Mouse (Mus musculus): Measurements from ENCODE around the gene Dlat.
"Not testable (repeated sequence)": the region's sequence is repeated elsewhere in the genome, so short reads cannot be mapped to it uniquely, and the experiment has no call there.

Gene Dlat

GRCm38 (mm10) chr9:50660431-50660830, 851 bp upstream of the Dlat start:
- no peak for DNase-seq (ENCODE audit: low spot score in 2 of 2)

GRCm38 (mm10) chr9:50658941-50659388, 615 bp downstream of the Dlat start:
- no peak for DNase-seq (ENCODE audit: low spot score in 2 of 2)

DNA sequence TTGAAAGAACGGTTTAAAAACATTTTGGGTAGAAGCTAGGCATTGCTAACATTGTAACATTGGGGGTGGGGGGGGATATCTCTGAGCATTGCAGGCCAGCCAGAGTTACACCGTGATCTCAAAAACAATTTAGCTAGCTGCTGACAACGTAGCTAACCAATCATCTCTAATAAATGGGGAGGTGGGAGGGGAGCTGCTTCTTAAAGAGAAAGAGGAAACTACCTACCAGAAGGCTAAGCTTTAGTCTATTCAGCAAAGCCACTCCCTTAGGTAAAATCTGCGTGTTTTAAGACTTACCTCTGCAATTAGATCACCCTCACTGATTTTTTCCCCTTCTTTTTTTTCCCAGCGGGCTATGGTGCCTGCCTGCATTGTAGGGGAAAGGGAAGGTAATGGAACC, 1.2 kb downstream of the Dlat start:
- DNase-seq (ENCODE audit: low spot score in 2 of 2), result no peak

- DNase-seq (ENCODE audit: low spot score in 2 of 2), result no peak
These were observed 9.1 kb downstream of the Dlat start for GRCm38 (mm10) chr9:50650503-50650902.

DNA sequence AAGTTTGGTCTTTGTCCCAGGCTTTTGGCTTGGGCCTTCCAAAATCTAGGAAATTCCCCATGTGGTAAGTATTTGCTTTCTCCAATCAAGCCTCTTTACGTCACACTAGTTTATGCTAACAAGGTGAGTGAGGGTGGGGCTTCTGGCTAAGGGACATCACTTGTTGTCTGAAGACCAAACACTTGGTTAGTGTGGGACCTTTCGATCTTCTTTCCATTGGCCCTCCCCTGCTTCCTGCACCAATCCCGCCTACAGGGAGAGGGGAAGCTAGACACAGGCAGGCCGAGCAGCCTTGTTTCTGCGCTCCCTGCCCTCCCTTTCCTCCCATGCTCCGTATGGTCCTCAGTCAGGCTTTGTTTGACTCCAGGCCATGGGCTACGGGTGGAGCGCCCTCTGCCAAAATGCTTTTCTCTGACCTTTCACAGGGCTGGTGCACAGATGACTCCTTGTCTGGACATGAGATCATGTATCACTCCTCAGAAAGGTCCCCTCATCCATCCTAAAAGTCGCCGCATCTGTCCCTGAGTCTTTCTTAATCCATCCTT, 12.7 kb downstream of the Dlat start:
- no peak for DNase-seq (ENCODE audit: low spot score in 2 of 2)

DNA sequence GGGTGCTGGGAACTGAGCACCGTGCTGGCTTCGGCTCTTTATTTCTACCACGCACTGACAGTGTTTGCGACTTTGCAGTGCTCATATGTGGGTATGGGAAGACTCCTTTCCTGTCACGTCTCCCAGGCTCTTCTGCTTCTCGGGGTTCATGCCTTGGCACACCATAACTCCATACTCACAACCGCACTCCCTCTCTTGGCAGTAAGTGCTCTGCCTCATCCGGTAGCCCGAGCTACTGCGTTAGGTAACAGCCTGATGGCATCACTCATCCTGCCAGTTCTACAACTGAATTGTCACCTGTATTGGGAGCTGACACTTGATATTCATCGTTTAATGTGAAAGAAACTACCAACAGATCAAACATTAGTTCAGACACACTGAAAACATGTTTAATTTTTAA, 25.3 kb downstream of the Dlat start:
- DNase-seq (ENCODE audit: low spot score in 2 of 2), result no peak

GRCm38 (mm10) chr9:50633059-50633458, 26.5 kb downstream of the Dlat start:
- no peak for DNase-seq (ENCODE audit: low spot score in 2 of 2)

- DNase-seq (ENCODE audit: low spot score in 2 of 2), result no peak
These were observed 27.4 kb downstream of the Dlat start for GRCm38 (mm10) chr9:50632016-50632688.

GRCm38 (mm10) chr9:50630903-50631302, 28.7 kb downstream of the Dlat start:
- not testable (repeated sequence) for DNase-seq (ENCODE audit: low spot score in 2 of 2)

- DNase-seq (ENCODE audit: low spot score in 2 of 2), result no peak
These were observed 41.7 kb downstream of the Dlat start for GRCm38 (mm10) chr9:50617794-50618330.

DNA sequence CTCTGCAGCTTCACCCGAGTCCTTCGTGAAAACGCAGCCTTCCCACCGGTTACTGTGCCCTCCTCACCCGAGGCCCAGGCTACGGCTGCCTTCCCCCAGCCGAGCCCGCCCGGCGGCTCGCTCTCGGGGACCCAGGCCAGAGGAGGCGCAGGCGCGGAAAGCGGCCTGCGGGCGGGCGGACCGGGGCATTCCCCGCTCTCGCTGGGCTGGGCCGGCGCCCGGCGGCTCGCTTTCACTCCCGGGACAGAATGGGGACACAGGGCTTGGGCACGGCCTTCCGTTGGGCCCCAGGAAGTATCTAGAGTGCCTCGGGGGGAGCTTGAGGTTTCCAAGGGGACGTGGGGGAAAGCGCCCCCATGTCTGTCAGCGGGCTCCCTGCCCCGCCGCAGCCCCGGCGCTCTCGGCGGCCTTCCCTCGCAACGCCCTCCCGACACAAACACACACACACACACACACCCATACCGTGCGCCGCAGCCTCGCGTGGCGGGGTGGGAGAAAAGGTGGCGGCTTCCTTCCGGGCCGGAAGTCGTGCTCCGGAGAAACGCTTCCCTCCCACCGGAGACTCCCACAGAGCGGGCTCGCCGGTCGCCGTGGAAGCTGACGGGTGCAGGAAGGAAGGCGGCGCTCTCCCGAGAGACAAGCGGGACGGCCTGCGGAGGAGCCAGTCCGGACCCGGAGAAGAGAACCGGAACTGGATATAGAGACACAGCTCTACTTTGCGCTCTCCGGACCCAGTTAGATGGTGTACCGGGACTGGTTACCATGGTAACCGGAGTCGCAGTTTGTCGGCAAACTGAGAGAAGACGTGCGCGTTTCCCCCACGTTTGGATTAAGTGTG, 42.6 kb downstream of the Dlat start, which contains the start of the genes Pih1d2 and Nkapd1:
Gene Pih1d2 (plus strand): TSS at position 556 of the 838 bp plus-strand sequence.
Gene Nkapd1 (minus strand): TSS at position 699 of the 838 bp plus-strand sequence.
- peak; percentile 71 to 87 for DNase-seq (ENCODE audit: low spot score in 2 of 2)

DNA sequence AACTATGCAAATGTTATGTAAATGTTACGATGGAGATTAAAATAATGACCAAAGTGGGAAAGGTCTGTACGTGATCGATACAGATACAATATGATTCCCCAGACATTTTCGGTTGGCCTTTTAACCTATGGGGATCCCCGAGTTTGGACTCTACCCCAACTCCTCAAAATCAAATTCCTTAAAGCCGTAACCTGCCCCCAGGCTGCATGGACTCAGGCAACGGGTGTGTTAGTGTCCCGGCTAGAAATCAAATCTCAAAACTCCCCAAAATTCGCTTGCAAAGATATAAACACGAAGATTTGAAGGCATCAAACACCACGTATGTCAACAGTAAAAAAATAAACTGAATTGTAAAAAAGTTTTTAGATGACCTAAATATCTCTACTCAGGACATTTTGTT, 43.4 kb downstream of the Dlat start:
- DNase-seq (ENCODE audit: low spot score in 2 of 2), result no peak

GRCm38 (mm10) chr9:50612115-50612514, 47.5 kb downstream of the Dlat start:
- no peak for DNase-seq (ENCODE audit: low spot score in 2 of 2)

DNA sequence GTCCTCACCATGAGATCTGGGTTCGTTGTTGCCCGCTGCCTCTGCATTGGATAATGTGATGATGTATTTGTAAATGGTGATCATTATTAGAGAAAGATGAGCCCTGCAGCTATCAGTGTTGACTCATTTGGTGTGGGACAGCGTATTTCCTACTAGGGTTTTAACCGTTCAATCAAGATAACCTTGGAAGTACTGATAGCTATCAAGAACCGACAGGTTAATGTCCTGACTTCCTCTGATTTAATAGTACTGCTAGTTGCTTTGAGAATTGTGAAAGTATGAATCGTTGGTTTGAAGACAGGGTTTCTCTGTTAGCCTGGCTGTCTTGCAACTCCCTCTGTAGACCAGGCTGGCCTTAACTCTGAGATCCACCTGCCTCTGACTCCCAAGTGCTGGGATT, 55.2 kb downstream of the Dlat start:
- DNase-seq (ENCODE audit: low spot score in 2 of 2), result no peak

DNA sequence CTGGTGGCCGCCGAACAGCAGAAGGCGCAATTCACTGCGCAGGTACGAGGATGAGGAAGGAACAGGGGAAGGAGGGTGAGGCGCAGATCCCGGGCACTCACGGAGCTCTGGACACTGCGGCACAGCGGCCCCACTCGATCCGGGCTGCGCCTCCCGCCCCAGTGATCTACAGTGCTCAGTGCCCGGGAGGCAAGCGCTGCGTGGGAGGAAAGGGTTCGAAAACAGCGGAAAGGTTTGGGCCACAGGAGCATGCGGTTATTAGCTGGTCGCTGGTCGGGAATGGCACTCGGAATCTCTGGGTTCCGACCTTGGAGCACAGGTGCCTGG, 55.6 kb downstream of the Dlat start:
- DNase-seq (ENCODE audit: low spot score in 2 of 2), result no peak

DNA sequence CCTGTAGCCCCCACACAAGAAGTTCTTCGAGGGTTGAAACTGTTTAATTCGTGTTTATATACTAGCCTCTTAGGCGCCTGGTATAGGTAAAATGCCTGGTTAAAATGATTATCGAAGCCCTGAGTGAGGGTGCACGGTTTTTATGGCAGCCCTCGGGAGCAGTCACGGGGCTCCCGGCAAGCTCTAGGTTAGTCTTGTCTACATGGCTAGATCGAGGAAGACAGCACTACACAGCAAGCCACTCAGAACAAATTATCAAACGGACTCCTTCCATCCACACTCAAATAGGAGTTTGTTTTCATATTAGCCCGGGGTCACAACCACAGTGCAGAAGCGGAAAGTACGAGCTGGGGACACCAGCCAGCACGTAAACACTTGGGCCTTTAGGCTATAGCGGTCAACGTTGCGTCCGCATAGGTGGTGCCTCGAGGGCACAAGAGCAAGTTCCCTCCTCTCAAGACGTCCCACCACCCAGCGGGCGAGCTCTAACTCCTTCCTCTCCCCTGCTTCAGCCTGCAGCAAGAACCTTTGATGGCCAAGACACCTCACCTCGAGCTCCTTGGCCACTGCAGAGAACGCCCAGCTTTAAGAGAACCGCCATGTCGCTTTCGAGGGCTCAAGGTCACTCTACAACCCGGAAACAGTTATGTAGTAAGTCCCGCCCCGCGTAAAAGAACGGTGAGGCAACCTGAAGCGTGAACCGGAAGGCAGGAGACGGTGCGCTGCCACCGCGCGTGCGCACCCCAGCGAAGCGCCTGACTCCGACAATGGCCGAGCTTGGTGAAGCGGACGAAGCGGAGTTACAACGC, 56.2 kb downstream of the Dlat start, which contains the start of the genes Sdhd and Timm8b:
Gene Sdhd (minus strand): TSS at position 624 of the 809 bp plus-strand sequence.
Gene Timm8b (plus strand): TSS at position 722 of the 809 bp plus-strand sequence.
- DNase-seq (ENCODE audit: low spot score in 2 of 2), result peak; percentile 88 to 91

DNA sequence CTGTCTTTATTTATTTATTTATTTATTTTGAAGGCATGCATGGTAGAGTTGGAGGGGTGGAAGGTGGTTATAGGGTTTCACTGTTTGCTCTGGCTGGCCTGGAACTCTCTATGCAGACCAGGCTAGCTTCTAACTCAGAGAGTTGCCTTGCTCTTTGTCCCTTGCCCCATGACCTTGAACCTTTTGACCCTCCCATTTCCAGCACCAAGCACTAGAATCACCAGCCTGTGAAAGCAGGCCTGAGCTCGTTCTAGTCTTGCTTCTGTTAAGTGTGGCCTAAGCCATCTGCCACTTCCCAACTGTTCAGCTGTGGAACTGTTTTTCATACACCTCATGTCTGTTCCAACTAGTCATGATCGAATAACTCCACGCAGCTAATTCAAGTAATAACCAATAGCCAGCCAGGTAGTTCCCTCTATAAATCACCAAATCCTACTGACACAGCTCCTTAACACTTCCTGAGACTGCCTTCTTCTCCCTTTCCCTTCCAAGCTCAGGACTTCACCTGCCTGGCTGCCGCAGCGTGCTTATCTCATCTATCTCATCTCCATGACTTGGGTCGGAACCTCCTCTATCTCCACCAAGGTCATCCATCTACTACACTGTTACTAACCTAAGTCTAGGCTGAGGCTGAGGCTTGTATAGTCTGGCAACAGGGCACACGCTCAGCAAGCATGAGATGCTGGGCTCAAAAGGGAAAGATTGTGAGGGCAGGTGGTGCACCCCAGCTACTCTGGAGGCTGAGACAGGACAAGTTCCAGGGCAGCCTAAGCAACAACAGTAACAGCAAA, 57.3 kb downstream of the Dlat start:
- no peak for DNase-seq (ENCODE audit: low spot score in 2 of 2)

GRCm38 (mm10) chr9:50601536-50601935, 58.0 kb downstream of the Dlat start:
- no peak for DNase-seq (ENCODE audit: low spot score in 2 of 2)

- no peak for DNase-seq (ENCODE audit: low spot score in 2 of 2)
These were observed 62.6 kb downstream of the Dlat start for GRCm38 (mm10) chr9:50596973-50597372.

DNA sequence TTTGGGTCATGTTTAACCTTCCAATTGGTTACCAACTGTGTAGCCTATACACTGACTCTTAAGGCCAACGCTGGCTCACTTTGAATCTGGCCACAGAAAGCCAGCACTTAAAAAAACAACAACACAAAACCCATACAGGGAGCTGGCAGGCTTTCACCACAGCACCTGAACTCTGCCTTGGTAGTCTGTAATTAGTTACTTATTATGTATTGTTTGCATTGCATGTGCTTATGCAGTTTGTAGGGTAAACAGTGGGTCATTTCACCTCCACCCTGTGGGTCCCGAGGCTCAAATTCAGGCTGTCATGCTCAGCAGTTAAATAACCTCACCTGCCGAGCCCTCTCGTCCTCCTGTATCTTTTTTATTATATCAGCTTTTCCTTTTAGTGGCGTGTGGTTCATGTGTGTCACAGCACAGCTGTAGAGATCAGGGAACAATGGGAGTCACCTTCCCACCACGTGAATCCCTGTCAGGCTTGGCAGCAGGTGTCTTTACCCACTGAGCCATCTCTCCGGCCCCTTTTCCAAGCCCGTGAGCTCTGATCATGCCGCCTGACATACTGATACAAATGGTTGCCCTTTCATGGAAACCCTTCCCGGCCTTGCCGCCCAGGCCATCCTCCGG, 64.7 kb downstream of the Dlat start:
- DNase-seq (ENCODE audit: low spot score in 2 of 2), result peak in 1 of 2 experiments; percentile 9

All from urinary bladder, adult 18-20 months (tissue).